Mouse (Mus musculus) spleen, postnatal 4 days (tissue): ENCODE results near the gene Nr1h4.

Experiments used
- DNase-seq, 2 experiments: peaks; one replicate each; pipeline ENCODE4 v3.0.0; 2022; ENCODE audit warnings: low spot score in 2 of 2

Nr1h4 gene

GRCm38 (mm10) chr10:89481638-89482037 is 51.7 kb downstream of the Nr1h4 start:
- no peak for DNase-seq

DNA sequence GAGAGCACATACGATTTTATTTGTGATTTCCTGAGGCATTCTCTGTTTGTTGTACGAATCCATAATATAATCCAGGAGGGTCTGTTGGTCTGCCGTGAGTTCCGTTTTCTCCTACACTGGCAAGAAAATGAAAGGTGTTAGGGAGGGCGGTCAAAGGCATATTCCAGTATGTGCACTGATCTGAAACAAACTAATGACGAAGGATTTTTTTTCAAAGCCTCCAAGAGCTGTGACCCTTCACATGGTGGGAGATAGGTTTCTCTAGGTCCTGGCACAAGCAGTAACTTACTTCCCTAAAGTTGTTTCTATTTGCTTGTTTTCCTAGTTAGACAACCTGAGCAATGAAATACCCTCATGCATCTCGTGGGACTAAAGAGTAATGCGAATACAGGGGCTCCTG is 54.6 kb downstream of the Nr1h4 start:
- DNase-seq: no peak

- DNase-seq: no peak
Observed at GRCm38 (mm10) chr10:89470596-89471353, 62.6 kb downstream of the Nr1h4 start.

DNA sequence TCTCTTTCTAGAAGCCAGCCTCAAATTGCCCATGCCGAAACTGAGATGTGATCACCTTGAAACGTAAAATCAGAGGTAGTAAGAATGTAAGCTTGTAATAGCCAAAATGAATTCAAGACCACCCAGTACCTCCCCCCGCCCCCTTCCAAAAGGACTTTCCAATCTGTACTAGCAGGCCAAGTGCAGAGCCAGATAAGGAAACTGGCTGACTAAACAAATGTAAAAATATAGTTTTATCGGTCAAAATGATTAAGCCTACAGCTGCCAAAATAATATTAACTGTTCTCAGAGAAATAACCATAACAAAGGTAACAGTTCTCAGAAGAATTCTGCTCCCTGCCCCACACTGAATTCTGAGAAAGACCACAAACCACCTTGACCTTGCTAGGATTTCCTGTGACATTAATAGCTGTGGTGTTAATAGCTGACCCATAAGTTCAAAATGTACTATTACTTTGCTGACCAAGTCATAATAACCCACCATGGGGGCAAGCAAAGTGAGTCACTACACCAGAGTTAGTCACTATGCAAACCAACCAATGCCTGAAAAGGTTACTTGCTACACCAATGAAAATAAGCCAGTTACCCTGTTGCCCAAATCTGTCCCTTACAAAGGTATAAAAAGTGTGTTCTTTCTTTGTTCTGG is 68.5 kb downstream of the Nr1h4 start:
- no peak for DNase-seq

GRCm38 (mm10) chr10:89462890-89463289 is 70.5 kb downstream of the Nr1h4 start:
- DNase-seq: no peak

DNA sequence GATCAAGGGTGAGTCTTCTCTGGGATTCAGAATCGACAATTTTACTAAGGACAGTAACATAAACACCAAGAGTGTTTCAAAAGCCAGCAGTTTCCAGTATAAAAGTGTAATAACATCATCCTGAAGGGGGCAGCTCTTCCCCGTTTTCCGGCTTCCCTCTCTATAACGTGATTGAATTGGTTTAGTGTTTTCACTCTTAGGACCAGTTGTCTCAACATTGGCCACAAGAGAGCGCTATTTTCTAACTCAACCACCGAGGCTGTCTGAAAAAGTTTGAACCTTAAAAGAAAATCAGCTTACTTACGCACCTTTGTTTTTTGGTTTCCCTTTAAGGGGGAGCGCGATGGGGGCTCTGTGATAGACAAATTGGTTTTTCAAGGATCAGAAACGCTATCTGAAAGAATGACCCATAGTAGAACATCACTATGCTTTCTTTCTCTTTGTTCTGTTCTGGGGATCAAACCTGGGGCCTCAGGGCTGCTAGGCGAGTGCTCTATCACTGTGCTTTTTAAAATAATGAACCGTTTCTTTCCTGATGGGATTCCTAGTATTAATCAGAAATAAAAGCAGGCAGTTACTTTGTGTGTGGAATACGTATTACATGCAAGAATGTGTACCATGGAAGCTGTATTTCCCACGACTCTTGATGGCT is 71.4 kb downstream of the Nr1h4 start:
- peak; percentile 70 to 79 for DNase-seq

DNA sequence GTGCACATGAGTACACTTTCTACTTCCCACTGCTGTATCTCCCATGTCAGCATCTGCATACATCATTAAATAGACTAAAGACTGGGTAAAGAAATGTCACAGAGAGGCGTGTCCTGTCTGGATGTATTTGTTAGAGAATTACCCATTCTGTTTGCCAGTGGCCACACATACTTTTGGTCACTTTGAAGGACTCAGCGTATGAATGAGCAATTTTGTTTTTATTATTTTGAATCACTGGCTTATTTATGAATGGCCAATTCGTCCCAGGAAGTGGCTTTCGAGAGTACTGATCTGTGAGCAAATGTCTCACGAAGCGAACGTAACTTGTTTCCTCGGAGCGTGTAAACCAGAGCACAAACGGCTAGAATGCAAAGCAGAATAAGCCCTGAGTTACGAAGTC is 72.4 kb downstream of the Nr1h4 start:
- no peak for DNase-seq

DNA sequence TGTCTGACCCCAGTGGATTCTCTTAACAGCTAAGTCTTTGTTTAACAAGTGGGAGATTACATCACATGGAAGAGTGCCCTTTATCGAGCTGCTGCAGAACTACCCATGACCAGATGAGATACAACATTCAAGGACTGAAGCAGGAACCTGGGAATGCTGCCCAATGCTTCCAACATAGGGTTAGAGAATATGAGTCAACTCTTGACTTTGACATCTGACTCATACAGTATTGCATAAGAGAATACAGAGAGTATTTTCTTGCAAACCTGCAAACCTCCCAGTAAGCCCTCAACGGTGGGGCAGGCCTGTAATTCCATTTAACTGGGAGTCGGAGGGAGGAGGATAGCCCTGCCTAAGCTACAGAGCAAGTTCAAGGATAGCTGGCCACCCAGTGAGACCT is 74.6 kb downstream of the Nr1h4 start:
- DNase-seq: no peak

DNA sequence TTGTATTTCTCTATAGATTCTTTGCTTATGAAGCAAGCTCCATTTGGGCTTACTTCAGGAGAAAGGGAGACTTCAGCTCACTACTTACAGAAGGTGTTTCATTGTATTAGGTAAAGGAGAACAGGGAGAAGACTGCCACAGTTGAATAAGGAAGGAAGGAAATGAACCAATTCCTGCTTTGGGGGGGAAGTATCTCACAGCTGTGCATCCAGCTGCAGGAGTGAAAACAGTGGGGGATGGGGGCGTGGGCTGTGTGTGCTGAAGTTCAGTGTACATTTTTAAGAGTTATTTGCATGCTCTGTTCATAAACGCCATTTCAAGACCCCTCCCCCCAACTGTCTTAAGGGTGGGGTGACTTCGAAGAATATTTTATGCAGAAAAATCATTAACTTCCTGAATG is 79.6 kb downstream of the Nr1h4 start:
- no peak for DNase-seq

DNA sequence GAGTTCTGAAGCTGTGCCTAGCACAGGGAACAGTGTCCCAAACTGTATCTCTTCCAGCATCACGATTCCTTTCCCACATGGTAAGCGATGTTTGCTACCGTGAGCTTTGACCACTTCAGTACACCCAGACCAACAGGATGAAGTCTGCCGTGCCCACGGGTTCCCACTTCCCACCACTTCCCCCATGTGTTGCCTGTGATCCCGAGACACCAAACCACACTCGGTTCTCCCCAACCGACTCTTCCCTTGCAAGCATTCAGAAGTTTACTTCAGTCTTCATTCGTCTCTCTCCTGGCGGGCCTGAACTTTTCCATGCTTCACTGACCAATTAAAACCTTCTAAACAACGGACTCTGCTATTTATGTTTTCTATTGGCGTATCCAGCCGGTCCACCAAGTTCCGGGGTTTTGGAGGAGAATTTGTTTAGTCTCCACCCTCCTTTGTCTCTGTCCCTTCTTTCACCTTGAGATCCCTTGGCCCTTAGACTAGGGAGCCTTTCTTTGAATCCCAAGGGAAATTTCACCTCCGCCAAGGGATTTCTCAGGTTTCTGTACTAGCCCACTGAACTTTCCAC is 80.2 kb downstream of the Nr1h4 start:
- no peak for DNase-seq

DNA sequence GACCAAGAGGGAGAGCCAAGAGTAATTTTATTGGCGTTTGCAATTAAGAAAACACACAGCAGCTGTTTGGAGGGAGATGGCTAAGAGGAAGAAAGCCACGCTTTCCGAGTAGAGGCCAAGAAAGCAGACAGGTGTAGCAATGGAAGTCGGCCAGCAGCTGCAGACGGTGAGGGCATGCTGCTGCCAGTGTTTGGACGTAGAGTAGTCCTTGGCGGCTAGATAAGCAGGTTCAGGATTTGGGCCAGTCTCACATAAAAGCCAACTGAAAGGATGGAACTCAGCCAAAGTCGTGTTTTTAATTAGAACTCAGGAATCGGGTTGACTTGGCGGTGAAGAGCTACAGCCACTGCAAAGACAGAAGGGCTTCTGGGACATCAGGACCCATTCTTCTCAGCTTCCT is 83.0 kb downstream of the Nr1h4 start:
- no peak for DNase-seq

- no peak for DNase-seq
Observed at GRCm38 (mm10) chr10:89444381-89444780, 89.0 kb downstream of the Nr1h4 start.

- DNase-seq: peak; percentile 87 to 93
Observed at GRCm38 (mm10) chr10:89443623-89444151, 89.7 kb downstream of the Nr1h4 start, which contains the start of gene Gas2l3. Gas2l3 (minus strand) TSS chr10:89443967.

DNA sequence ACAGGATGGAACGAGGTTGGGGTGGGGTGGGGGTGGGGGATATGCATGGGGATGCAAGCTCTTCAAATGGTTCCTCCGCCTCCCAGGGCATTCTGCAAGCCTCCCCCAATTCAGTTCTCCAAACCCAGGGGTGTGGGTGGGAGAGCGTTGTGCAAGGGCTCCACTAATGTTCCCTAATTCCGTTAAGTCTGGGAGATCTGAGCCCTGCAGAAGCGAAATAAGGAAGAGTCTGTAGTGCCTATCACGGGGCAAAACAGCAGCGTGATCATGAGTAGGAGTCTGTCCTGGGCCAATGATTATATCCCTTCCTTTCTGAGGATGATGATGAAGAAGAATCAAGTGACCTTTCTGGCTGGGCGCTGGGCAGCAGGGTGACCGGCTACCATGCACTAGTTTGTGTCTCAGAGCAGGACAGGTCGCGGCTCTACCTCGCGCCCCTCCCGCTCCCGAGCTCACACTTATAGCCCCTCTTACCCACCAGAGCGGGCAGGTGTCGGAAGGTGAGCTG is 90.2 kb downstream of the Nr1h4 start:
- peak in 1 of 2 experiments; percentile 23 for DNase-seq

GRCm38 (mm10) chr10:89442640-89443039 is 90.7 kb downstream of the Nr1h4 start:
- DNase-seq: no peak

DNA sequence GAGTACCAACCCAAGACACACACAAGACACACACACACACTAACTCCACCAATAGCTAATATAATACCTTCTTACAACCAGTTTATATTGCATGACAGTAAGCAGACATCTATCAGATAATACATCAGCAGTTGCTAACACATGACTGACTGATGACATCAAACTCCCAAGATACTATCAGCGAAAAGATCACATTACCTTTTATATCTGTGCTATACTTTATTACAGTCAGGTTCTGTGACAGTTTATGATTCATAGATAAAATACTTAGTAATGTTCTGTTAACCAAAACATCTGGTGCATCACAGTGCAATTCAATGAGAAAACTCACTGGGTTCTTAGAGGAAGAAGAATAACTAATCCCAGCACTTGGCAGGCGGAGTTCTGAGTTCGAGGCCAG is 91.4 kb downstream of the Nr1h4 start:
- no peak for DNase-seq

DNA sequence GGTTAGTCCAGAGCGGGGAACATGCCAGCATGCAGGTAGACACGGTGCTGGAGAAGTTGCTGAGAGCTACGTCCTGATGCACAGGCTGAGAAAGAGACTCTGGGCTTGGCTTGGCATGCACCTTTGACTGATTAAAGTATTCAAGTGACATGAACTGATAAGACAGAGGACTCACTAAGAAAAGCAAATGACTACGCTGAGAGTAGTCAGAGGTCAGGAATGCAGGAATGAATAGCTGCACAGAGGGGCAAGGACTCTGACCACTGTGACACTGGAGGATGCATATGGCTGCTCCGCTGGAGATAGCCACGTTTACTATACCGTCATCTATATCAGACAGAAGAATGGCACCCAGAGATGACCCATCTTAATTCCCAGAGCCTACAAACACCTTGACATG is 94.0 kb downstream of the Nr1h4 start:
- DNase-seq: no peak

DNA sequence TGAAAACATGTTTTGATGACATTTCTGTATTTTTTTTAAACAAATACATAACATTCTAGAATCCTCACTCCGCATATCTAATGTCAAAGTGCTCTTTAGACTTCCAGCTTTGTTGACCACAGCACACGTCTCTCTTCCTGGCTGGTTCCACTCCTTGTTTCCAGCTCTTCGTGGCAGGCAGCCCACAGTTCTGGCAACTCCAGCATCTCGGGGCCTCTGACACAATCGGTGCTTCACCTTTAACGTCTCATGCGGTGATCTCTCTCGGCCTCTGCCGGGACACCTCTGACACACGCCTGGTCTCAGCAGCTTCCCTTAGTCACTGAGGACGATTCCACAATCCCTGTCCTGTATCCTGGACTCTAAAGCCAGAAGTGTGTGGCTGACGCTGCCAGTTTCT is 95.4 kb downstream of the Nr1h4 start:
- no peak for DNase-seq

- no peak for DNase-seq
Observed at GRCm38 (mm10) chr10:89437472-89437871, 95.9 kb downstream of the Nr1h4 start.

DNA sequence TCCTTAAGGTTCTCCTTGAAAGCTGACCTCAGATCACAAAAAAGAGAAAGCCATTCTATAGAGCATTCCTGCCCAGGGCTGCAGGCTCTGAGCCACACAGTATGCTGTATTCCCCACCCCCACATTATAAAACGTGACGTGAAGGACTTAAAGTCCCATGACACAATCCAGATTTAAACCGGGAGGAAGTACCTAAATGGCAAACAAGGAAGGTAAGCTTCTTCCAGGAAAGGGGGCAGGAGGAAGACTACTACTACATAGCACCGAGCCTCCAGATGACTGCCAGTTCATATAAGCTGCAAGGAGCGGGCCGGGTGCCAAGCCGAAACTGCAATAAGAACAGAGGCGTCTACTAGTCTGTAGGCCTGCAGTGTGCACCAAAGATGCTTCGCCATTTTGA is 97.5 kb downstream of the Nr1h4 start:
- DNase-seq: no peak

GRCm38 (mm10) chr10:89435413-89435812 is 98.0 kb downstream of the Nr1h4 start:
- DNase-seq: no peak
